Mouse (Mus musculus) ES-Bruce4 (cell line): ENCODE measurements around the gene Taar7f.

ENCODE experiments used
- CTCF ChIP-seq: IDR thresholded peaks from one replicate; pipeline ENCODE4 v1.8.1; 2011; ENCODE audit warnings: low read depth, low read length
- EP300 ChIP-seq: IDR thresholded peaks from 2 replicates; pipeline ENCODE4 v1.6.1; 2011; ENCODE audit warnings: low read depth, low read length; ENCODE audit not compliant: insufficient read depth
- POLR2A ChIP-seq: IDR thresholded peaks from one replicate; pipeline ENCODE4 v1.8.1; 2011; ENCODE audit warnings: low read length; ENCODE audit not compliant: insufficient read depth

DNA sequence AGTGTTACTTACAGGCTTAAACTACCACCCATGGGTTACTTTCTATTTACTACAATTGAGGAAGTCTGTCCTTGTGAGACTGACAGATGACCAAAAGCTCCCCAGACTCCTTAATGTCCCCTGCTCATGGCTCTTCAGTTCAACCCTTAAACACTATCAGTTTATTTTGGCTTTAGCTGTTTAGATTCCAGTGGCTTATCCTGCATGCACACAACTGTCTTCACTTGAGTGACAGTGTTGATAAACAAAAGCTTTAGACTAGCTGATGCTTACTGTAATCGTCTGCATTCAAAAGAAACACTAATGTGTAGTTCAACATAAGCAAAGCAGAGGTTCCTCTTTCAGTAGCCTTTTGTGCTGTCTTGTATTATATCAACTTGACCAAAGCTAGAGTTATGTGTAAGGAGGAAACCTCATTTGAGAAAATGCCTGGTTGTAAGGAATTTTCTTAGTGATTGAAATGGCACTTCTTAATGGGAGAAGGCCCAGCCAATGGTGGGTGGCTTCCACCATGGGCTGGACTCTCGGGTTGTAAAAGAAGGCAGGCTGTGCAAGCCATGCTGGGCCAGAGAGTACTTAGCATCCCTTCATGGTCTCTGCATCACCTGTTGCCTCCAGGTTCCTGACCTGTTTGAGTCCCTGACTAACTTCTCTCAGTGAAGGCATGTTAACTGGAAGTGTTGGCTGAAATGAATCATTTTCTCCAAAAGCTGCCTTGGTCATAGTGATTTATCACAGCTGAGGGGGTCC lies 9.0 kb upstream of the Taar7f start:
- TF ChIP-seq CTCF, result no peak
- TF ChIP-seq POLR2A, result no peak
- no peak for TF ChIP-seq EP300
